In the genomic region with DNA sequence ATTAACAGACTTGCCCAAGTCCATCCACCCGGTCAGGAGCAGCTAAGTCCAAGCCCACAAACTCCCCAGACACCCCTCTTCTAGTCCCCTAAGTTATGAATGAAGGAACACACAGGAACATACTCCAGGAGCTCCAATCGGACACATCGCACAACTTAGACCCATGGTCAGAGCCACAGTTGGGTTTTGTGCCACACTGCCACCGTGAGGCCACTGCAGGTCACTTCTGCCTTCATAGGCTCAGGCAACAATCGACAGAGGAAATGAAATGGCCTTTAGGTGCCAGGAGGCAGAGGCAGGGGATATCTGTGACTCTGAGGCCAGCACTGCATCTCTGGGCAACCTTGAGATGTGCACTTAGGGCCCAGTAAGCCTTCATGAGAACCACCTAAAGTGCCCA, we compare ENCODE assay signal across 8 mouse cellular contexts. TPM values are rescaled to one million over a fixed set of nuclear protein-coding genes. Genes with fewer than 3 reads are reported as not detected.
DNase-seq lines count a peak whose midpoint lies in the region; ATAC-seq and TF ChIP-seq lines count a peak whose summit lies in the region.

No protein-coding gene starts in this region.

- peak; percentile 21; the same call in 1 of the 2 replicates for ATAC-seq in kidney, embryonic 16.5 days (ENCODE audit: low FRiP score, low TSS enrichment)
- ATAC-seq in liver, embryonic 14.5 days (ENCODE audit: insufficient read depth): no peak
- ATAC-seq in neural tube, embryonic 14.5 days (ENCODE audit: low read depth): peak; percentile 76

- no peak for TF ChIP-seq EP300 in liver, embryonic 14.5 days (IDR thresholded peaks at IDR 0.05; ENCODE audit: low read depth)

- DNase-seq in CD4-positive helper T cell, adult 2 months (ENCODE audit: low read depth, low spot score): peak; percentile 53
- DNase-seq in adrenal gland, adult 18-20 months (ENCODE audit: low spot score in 2 of 2): peak; percentile 55 to 62
- DNase-seq in embryo, embryonic 10 days (ENCODE audit: low spot score): peak; percentile 88
- peak; percentile 74 for DNase-seq in gastrocnemius, postnatal 10 days
- peak in 1 of 3 experiments; percentile 33 for DNase-seq in liver, embryonic 14.5 days (ENCODE audit: low read depth in 3 of 3, low spot score in 3 of 3)
- DNase-seq in thymus, adult 18-20 months: peak; percentile 17 to 25

- 7% methylated on average over 5 of the region's 5 CpGs for WGBS in kidney, embryonic 16.5 days
- 7% methylated on average over 5 of the region's 5 CpGs for WGBS in liver, embryonic 14.5 days (ENCODE audit: insufficient replicate concordance)
- 11% methylated on average over 5 of the region's 5 CpGs for WGBS in neural tube, embryonic 14.5 days

- no peaks in the 10 kb centered on the region for H3K36me3 ChIP-seq in kidney, embryonic 16.5 days (ENCODE audit: insufficient read depth, low read length)
- no peaks in the 10 kb centered on the region for H3K36me3 ChIP-seq in liver, embryonic 14.5 days (replicated peaks; ENCODE audit: control insufficient read depth, insufficient read depth, low read depth)
- no peaks in the 10 kb centered on the region for H3K36me3 ChIP-seq in neural tube, embryonic 14.5 days (ENCODE audit: control insufficient read depth, insufficient read depth, low read length)

- H3K9me3 ChIP-seq in kidney, embryonic 16.5 days (ENCODE audit: low read length): no peaks in the 10 kb centered on the region
- no peaks in the 10 kb centered on the region for H3K9me3 ChIP-seq in liver, embryonic 14.5 days (ENCODE audit: control insufficient read depth, low read length)
- H3K9me3 ChIP-seq in neural tube, embryonic 14.5 days (ENCODE audit: control insufficient read depth, low read length): no peaks in the 10 kb centered on the region

- no peak overlapping the region for H3K27ac ChIP-seq in kidney, embryonic 16.5 days (ENCODE audit: low read length)
- no peak overlapping the region for H3K27ac ChIP-seq in liver, embryonic 14.5 days
- no peak overlapping the region for H3K27ac ChIP-seq in neural tube, embryonic 14.5 days (ENCODE audit: low read depth, low read length)

- H3K9ac ChIP-seq in kidney, embryonic 16.5 days (replicated peaks; ENCODE audit: low read length): no peak overlapping the region
- H3K9ac ChIP-seq in liver, embryonic 14.5 days (replicated peaks): no peak overlapping the region
- H3K9ac ChIP-seq in neural tube, embryonic 14.5 days (replicated peaks; ENCODE audit: low read depth, low read length): no peak overlapping the region

- H3K4me3 ChIP-seq in kidney, embryonic 16.5 days (ENCODE audit: low read length): no peak overlapping the region
- no peak overlapping the region for H3K4me3 ChIP-seq in liver, embryonic 14.5 days (ENCODE audit: insufficient read depth in 1 of 2, low read depth in 2 of 2, low read length in 2 of 2)
- H3K4me3 ChIP-seq in neural tube, embryonic 14.5 days (ENCODE audit: low read depth, low read length): no peak overlapping the region

- H3K27me3 ChIP-seq in kidney, embryonic 16.5 days (ENCODE audit: insufficient read depth, low read length): no peaks in the 10 kb centered on the region
- no peaks in the 10 kb centered on the region; the same call in 1 of the 2 replicates for H3K27me3 ChIP-seq in liver, embryonic 14.5 days (ENCODE audit: control insufficient read depth, insufficient read depth, low read length)
- no peaks in the 10 kb centered on the region for H3K27me3 ChIP-seq in neural tube, embryonic 14.5 days (ENCODE audit: control insufficient read depth, insufficient read depth, low read length)

- no peak overlapping the region for H3K4me2 ChIP-seq in kidney, embryonic 16.5 days (replicated peaks; ENCODE audit: low read depth, low read length)
- H3K4me2 ChIP-seq in liver, embryonic 14.5 days (ENCODE audit: low read depth): no peak overlapping the region
- no peak overlapping the region for H3K4me2 ChIP-seq in neural tube, embryonic 14.5 days (ENCODE audit: low read depth, low read length)

- peaks cover 12% of the 10 kb centered on the region for H3K4me1 ChIP-seq in kidney, embryonic 16.5 days (ENCODE audit: insufficient read depth, low read length)
- peaks cover 4 to 14% of the 10 kb centered on the region in 2 experiments for H3K4me1 ChIP-seq in liver, embryonic 14.5 days (replicated peaks; ENCODE audit: control insufficient read depth in 2 of 2, insufficient read depth in 2 of 2, low read length in 1 of 2)
- H3K4me1 ChIP-seq in neural tube, embryonic 14.5 days (ENCODE audit: control insufficient read depth, insufficient read depth, low read length): no peaks in the 10 kb centered on the region

- peak; percentile 93 for TF ChIP-seq CTCF in liver, embryonic 14.5 days (IDR thresholded peaks at IDR 0.05; ENCODE audit: low read depth)

RNA-seq across cellular contexts. Expression of a gene that starts 11.3 kb away (rescaled TPM):
- not detected for total RNA-seq in adrenal gland, adult 18-20 months (2021)
- under 1 TPM; 0.12 to 0.45 TPM for total RNA-seq in gastrocnemius, postnatal 10 days (2021)
- polyA plus RNA-seq in kidney, embryonic 16.5 days (2015; fragmentation: Nextera tagmentation; extraction: Ambion mirVana): 4.0 and 5.1 TPM in 2 replicates
- 3.4 and 4.1 TPM in 2 replicates for polyA plus RNA-seq in liver, embryonic 14.5 days (2012; rRNA removed)
- 2.4 and 2.8 TPM in 2 replicates for polyA plus RNA-seq in liver, embryonic 14.5 days (2014; fragmentation: Nextera tagmentation; extraction: Ambion mirVana)
- polyA plus RNA-seq in neural tube, embryonic 14.5 days (2014; fragmentation: Nextera tagmentation; extraction: Ambion mirVana): 0.24 and 0.28 TPM in 2 replicates

RNA-seq across cellular contexts. Expression of a gene that starts 31.2 kb away (rescaled TPM):
- total RNA-seq in adrenal gland, adult 18-20 months (2021): 10 to 100 TPM; 26.2 to 30.2 TPM
- 10 to 100 TPM; 17.8 to 22.5 TPM for total RNA-seq in gastrocnemius, postnatal 10 days (2021)
- 67.5 and 68.2 TPM in 2 replicates for polyA plus RNA-seq in kidney, embryonic 16.5 days (2015; fragmentation: Nextera tagmentation; extraction: Ambion mirVana)
- polyA plus RNA-seq in liver, embryonic 14.5 days (2012; rRNA removed): 40.8 and 56.1 TPM in 2 replicates
- 54.2 and 58.7 TPM in 2 replicates for polyA plus RNA-seq in liver, embryonic 14.5 days (2014; fragmentation: Nextera tagmentation; extraction: Ambion mirVana)
- 79.7 and 99.9 TPM in 2 replicates for polyA plus RNA-seq in neural tube, embryonic 14.5 days (2014; fragmentation: Nextera tagmentation; extraction: Ambion mirVana)

RNA-seq across cellular contexts. Expression of a gene that starts 38.3 kb away (rescaled TPM):
- under 1 TPM; 0.16 to 0.60 TPM for total RNA-seq in adrenal gland, adult 18-20 months (2021)
- under 1 TPM in 1 of 2 experiments, not detected in 1; 0.16 TPM for total RNA-seq in gastrocnemius, postnatal 10 days (2021)
- polyA plus RNA-seq in kidney, embryonic 16.5 days (2015; fragmentation: Nextera tagmentation; extraction: Ambion mirVana): 0.66 and 0.99 TPM in 2 replicates
- 0.11 TPM in 2 replicates for polyA plus RNA-seq in liver, embryonic 14.5 days (2012; rRNA removed)
- polyA plus RNA-seq in liver, embryonic 14.5 days (2014; fragmentation: Nextera tagmentation; extraction: Ambion mirVana): 0.25 TPM in 1 of 2 replicates, not detected in the other
- polyA plus RNA-seq in neural tube, embryonic 14.5 days (2014; fragmentation: Nextera tagmentation; extraction: Ambion mirVana): 1.5 and 2.8 TPM in 2 replicates

RNA-seq across cellular contexts. Expression of a gene that starts 38.6 kb away (rescaled TPM):
- total RNA-seq in adrenal gland, adult 18-20 months (2021): 10 to 100 TPM; 32.4 to 33.5 TPM
- total RNA-seq in gastrocnemius, postnatal 10 days (2021): 10 to 100 TPM; 16.7 to 23.9 TPM
- polyA plus RNA-seq in kidney, embryonic 16.5 days (2015; fragmentation: Nextera tagmentation; extraction: Ambion mirVana): 32.3 and 32.5 TPM in 2 replicates
- 12.6 and 16.4 TPM in 2 replicates for polyA plus RNA-seq in liver, embryonic 14.5 days (2012; rRNA removed)
- 13.5 and 14.4 TPM in 2 replicates for polyA plus RNA-seq in liver, embryonic 14.5 days (2014; fragmentation: Nextera tagmentation; extraction: Ambion mirVana)
- polyA plus RNA-seq in neural tube, embryonic 14.5 days (2014; fragmentation: Nextera tagmentation; extraction: Ambion mirVana): 20.0 and 23.2 TPM in 2 replicates
